ENCODE assay signal across 8 mouse cellular contexts in genomic region chr4:149444964-149445701, GRCm38 (mm10). TPM values are rescaled to one million over a fixed set of nuclear protein-coding genes. Genes with fewer than 3 reads are reported as not detected.
DNase-seq lines count a peak whose midpoint lies in the region; ATAC-seq and TF ChIP-seq lines count a peak whose summit lies in the region.

No protein-coding gene starts in this region.

- peak; percentile 97 for ATAC-seq in kidney, embryonic 15.5 days (replicated peaks; ENCODE audit: low FRiP score)
- ATAC-seq in monocyte, adult 5-6 weeks (replicated peaks; ENCODE audit: insufficient number of reproducible peaks, low FRiP score, low TSS enrichment, poor library complexity, severe bottlenecking), result peak; percentile 99

- H3K4me1 ChIP-seq in bone marrow macrophage, adult 2 months (ENCODE audit: control insufficient read depth, insufficient read depth, low read length), result peaks cover 19% of the 10 kb centered on the region
- peaks cover 5% of the 10 kb centered on the region for H3K4me1 ChIP-seq in embryonic fibroblast, embryonic 13.5 days (ENCODE audit: control insufficient read depth, insufficient read depth, low read length)
- peaks cover 20% of the 10 kb centered on the region for H3K4me1 ChIP-seq in heart, embryonic 10.5 days
- H3K4me1 ChIP-seq in kidney, embryonic 15.5 days, result peaks cover 33% of the 10 kb centered on the region

- H3K27ac ChIP-seq in bone marrow macrophage, adult 2 months (ENCODE audit: insufficient read depth, low read depth, low read length), result peak overlapping the region; percentile 85
- peak overlapping the region; percentile 80 for H3K27ac ChIP-seq in embryonic fibroblast, embryonic 13.5 days (ENCODE audit: insufficient read depth, low read length)
- H3K27ac ChIP-seq in heart, embryonic 10.5 days, result peak overlapping the region; percentile 92
- H3K27ac ChIP-seq in kidney, embryonic 15.5 days, result peak overlapping the region; percentile 97

- H3K4me3 ChIP-seq in bone marrow macrophage, adult 2 months (ENCODE audit: insufficient read depth, low read length), result peak overlapping the region; percentile 52
- H3K4me3 ChIP-seq in embryonic fibroblast, embryonic 13.5 days (ENCODE audit: insufficient read depth, low read length), result no peak overlapping the region
- peak overlapping the region; percentile 52 for H3K4me3 ChIP-seq in heart, embryonic 10.5 days
- peak overlapping the region; percentile 41 for H3K4me3 ChIP-seq in kidney, embryonic 15.5 days (replicated peaks)

- TF ChIP-seq CTCF in bone marrow macrophage, adult 2 months (IDR thresholded peaks at IDR 0.05; ENCODE audit: low read depth, low read length), result no peak
- peak; percentile 91 for TF ChIP-seq CTCF in embryonic fibroblast, embryonic 13.5 days (IDR thresholded peaks at IDR 0.05; ENCODE audit: borderline replicate concordance, insufficient read depth, low read length)

- H3K36me3 ChIP-seq in heart, embryonic 10.5 days, result no peaks in the 10 kb centered on the region
- H3K36me3 ChIP-seq in kidney, embryonic 15.5 days, result no peaks in the 10 kb centered on the region

- no peaks in the 10 kb centered on the region for H3K27me3 ChIP-seq in heart, embryonic 10.5 days (ENCODE audit: insufficient read depth, poor library complexity, severe bottlenecking)
- H3K27me3 ChIP-seq in kidney, embryonic 15.5 days, result no peaks in the 10 kb centered on the region

- WGBS in heart, embryonic 10.5 days, result under 1% methylated on average over 36 of the region's 36 CpGs
- under 1% methylated on average over 36 of the region's 36 CpGs for WGBS in kidney, embryonic 15.5 days

- peak overlapping the region; percentile 47 for H3K9ac ChIP-seq in kidney, embryonic 15.5 days

- no peaks in the 10 kb centered on the region for H3K9me3 ChIP-seq in heart, embryonic 10.5 days
- no peaks in the 10 kb centered on the region for H3K9me3 ChIP-seq in kidney, embryonic 15.5 days (replicated peaks)

- TF ChIP-seq POLR2A in bone marrow macrophage, adult 2 months (IDR thresholded peaks at IDR 0.05; ENCODE audit: borderline replicate concordance, low read depth, low read length), result 0 out of 2 replicates have a peak, but pooled peaks have one; percentile 48
- TF ChIP-seq POLR2A in embryonic fibroblast, embryonic 13.5 days (IDR thresholded peaks at IDR 0.05; ENCODE audit: low read depth, low read length), result peak; percentile 82

- DNase-seq in A20 (ENCODE audit: low read depth, low spot score) (peak; percentile 93), liver (peak; percentile 92)
- peak; percentile 97 for DNase-seq in heart, embryonic 10.5 days (ENCODE audit: low spot score)
- DNase-seq in spleen, postnatal 4 days (ENCODE audit: low spot score in 2 of 2), result peak; percentile 80 to 89

- H3K4me2 ChIP-seq in kidney, embryonic 15.5 days, result peak overlapping the region; percentile 70

RNA-seq across cellular contexts. Expression of gene Rbp7, which starts 9.6 kb away (rescaled TPM):
- polyA plus RNA-seq in bone marrow macrophage, adult 2 months (2012; ENCODE audit: insufficient read depth, insufficient read length, missing spikeins), result not detected in 2 replicates
- polyA plus RNA-seq in embryonic fibroblast, embryonic 13.5 days (2011; ENCODE audit: insufficient read length, low read depth, missing spikeins), result not detected in 2 replicates
- polyA plus RNA-seq in heart, embryonic 10.5 days (2016; fragmentation: Nextera tagmentation; extraction: Ambion mirVana), result 0.67 and 1.3 TPM in 2 replicates
- 0.77 and 0.90 TPM in 2 replicates for polyA plus RNA-seq in kidney, embryonic 15.5 days (2015; fragmentation: Nextera tagmentation; extraction: Ambion mirVana)
- not detected in 3 replicates for total RNA-seq in monocyte, adult 5-6 weeks (2017)

RNA-seq across cellular contexts. Expression of gene Ube4b, which starts 18.6 kb away (rescaled TPM):
- polyA plus RNA-seq in bone marrow macrophage, adult 2 months (2012; ENCODE audit: insufficient read depth, insufficient read length, missing spikeins), result 49.6 and 54.5 TPM in 2 replicates
- 86.6 and 87.7 TPM in 2 replicates for polyA plus RNA-seq in embryonic fibroblast, embryonic 13.5 days (2011; ENCODE audit: insufficient read length, low read depth, missing spikeins)
- 57.1 and 62.9 TPM in 2 replicates for polyA plus RNA-seq in heart, embryonic 10.5 days (2016; fragmentation: Nextera tagmentation; extraction: Ambion mirVana)
- 48.1 and 49.6 TPM in 2 replicates for polyA plus RNA-seq in kidney, embryonic 15.5 days (2015; fragmentation: Nextera tagmentation; extraction: Ambion mirVana)
- 19.5 to 29.6 TPM (median 20.9 TPM) in 3 replicates for total RNA-seq in monocyte, adult 5-6 weeks (2017)

RNA-seq across cellular contexts. Expression of gene Tmem274, which starts 32.0 kb away (rescaled TPM):
- polyA plus RNA-seq in bone marrow macrophage, adult 2 months (2012; ENCODE audit: insufficient read depth, insufficient read length, missing spikeins), result not detected in 2 replicates
- polyA plus RNA-seq in embryonic fibroblast, embryonic 13.5 days (2011; ENCODE audit: insufficient read length, low read depth, missing spikeins), result not detected in 2 replicates
- 0.30 and 0.49 TPM in 2 replicates for polyA plus RNA-seq in heart, embryonic 10.5 days (2016; fragmentation: Nextera tagmentation; extraction: Ambion mirVana)
- polyA plus RNA-seq in kidney, embryonic 15.5 days (2015; fragmentation: Nextera tagmentation; extraction: Ambion mirVana), result 0.45 TPM in 1 of 2 replicates, not detected in the other
- total RNA-seq in monocyte, adult 5-6 weeks (2017), result not detected in 3 replicates

RNA-seq across cellular contexts. Expression of gene Nmnat1, which starts 39.9 kb away (rescaled TPM):
- 4.7 and 8.1 TPM in 2 replicates for polyA plus RNA-seq in bone marrow macrophage, adult 2 months (2012; ENCODE audit: insufficient read depth, insufficient read length, missing spikeins)
- polyA plus RNA-seq in embryonic fibroblast, embryonic 13.5 days (2011; ENCODE audit: insufficient read length, low read depth, missing spikeins), result 5.1 and 7.0 TPM in 2 replicates
- polyA plus RNA-seq in heart, embryonic 10.5 days (2016; fragmentation: Nextera tagmentation; extraction: Ambion mirVana), result 15.9 and 16.9 TPM in 2 replicates
- polyA plus RNA-seq in kidney, embryonic 15.5 days (2015; fragmentation: Nextera tagmentation; extraction: Ambion mirVana), result 13.7 TPM in 2 replicates
- total RNA-seq in monocyte, adult 5-6 weeks (2017), result 4.4 to 8.3 TPM (median 8.2 TPM) in 3 replicates

RNA-seq across cellular contexts. Expression of gene Lzic, which starts 39.9 kb away (rescaled TPM):
- polyA plus RNA-seq in bone marrow macrophage, adult 2 months (2012; ENCODE audit: insufficient read depth, insufficient read length, missing spikeins), result 12.2 and 14.0 TPM in 2 replicates
- polyA plus RNA-seq in embryonic fibroblast, embryonic 13.5 days (2011; ENCODE audit: insufficient read length, low read depth, missing spikeins), result 48.3 and 49.3 TPM in 2 replicates
- polyA plus RNA-seq in heart, embryonic 10.5 days (2016; fragmentation: Nextera tagmentation; extraction: Ambion mirVana), result 38.1 and 46.4 TPM in 2 replicates
- 47.1 and 49.3 TPM in 2 replicates for polyA plus RNA-seq in kidney, embryonic 15.5 days (2015; fragmentation: Nextera tagmentation; extraction: Ambion mirVana)
- 10.3 to 60.8 TPM (median 52.7 TPM) in 3 replicates for total RNA-seq in monocyte, adult 5-6 weeks (2017)
